Comparison of ENCODE assay signal across 9 mouse cellular contexts in the genomic region with DNA sequence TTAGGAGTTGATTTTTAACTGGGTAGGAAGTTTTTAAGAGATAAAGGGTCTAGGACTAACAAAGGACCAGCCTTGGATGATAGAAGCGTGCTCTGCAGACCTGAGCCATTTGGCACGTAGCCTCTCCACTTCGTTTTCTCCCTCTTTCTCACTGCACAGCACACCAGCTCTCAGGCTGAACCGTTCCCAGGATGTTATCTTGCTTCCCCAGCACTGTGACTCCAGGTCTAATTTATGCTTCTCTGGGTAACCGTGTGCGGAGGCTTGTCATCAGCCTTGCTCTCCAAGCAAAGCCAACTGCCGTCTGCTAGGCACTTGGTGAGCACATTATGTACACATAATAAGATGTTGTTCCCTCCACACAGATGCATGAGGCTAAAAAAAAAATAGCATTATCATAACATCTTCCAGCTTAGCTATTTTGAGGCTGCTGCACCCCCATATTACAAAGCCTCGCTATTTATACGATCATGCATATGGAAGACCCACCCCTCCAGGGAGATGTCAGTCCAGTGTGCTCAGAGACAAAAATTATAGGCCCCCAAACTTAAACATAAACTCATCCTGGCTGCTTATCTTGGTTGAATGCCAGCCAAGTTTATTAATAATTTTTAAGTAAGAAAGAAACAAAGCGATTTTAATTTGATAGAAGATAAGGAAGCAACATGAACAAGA.
DNase-seq lines count a peak whose midpoint lies in the region; ATAC-seq lines count a peak whose summit lies in the region.
"Had no signal": no experiment of that assay in that cellular context is flagged by ENCODE, and none has a peak within 500 bp of the region (broad histone marks: within the 10 kb centered on the region; RNA-seq: fewer than 3 reads in every experiment).

No protein-coding gene starts in this region.

- H3K4me3 ChIP-seq in forebrain, embryonic 14.5 days (ENCODE audit: low read depth, low read length): no peak overlapping the region
- H3K4me3 ChIP-seq in forebrain, embryonic 15.5 days: no peak overlapping the region
- no peak overlapping the region for H3K4me3 ChIP-seq in liver, embryonic 16.5 days (ENCODE audit: low read depth, low read length)
- H3K4me3 ChIP-seq: limb, embryonic 15.5 days had no signal

- ATAC-seq in forebrain, embryonic 14.5 days: no peak
- ATAC-seq in forebrain, embryonic 15.5 days (replicated peaks): no peak; the same call in 1 of the 2 replicates
- peak; percentile 47 to 70; a peak in 3 of 4 replicates for ATAC-seq in hematopoietic stem cell, adult 5-6 weeks (replicated peaks in 1 of 2; ENCODE audit: insufficient read depth in 1 of 2, low FRiP score in 2 of 2, low TSS enrichment in 1 of 2, low read depth in 1 of 2, poor library complexity in 2 of 2, severe bottlenecking in 2 of 2)
- peak; percentile 58 for ATAC-seq in liver, embryonic 16.5 days (ENCODE audit: low read depth)
- ATAC-seq in activated CD4-positive, CD25-positive, alpha-beta regulatory T cell, adult 4 months: no peak

- H3K4me1 ChIP-seq in forebrain, embryonic 14.5 days (ENCODE audit: control insufficient read depth, insufficient read depth, low read length): no peaks in the 10 kb centered on the region
- peaks cover 5% of the 10 kb centered on the region; the same call in 1 of the 2 replicates for H3K4me1 ChIP-seq in forebrain, embryonic 15.5 days
- H3K4me1 ChIP-seq in liver, embryonic 16.5 days (ENCODE audit: control insufficient read depth, low read depth, low read length): 0 out of 2 replicates have a peak, but pooled peaks cover 3% of the 10 kb centered on the region
- H3K4me1 ChIP-seq: limb, embryonic 15.5 days had no signal

- no peaks in the 10 kb centered on the region for H3K9me3 ChIP-seq in forebrain, embryonic 14.5 days (replicated peaks; ENCODE audit: control insufficient read depth, low read length)
- no peaks in the 10 kb centered on the region for H3K9me3 ChIP-seq in forebrain, embryonic 15.5 days
- no peaks in the 10 kb centered on the region for H3K9me3 ChIP-seq in liver, embryonic 16.5 days (replicated peaks; ENCODE audit: control insufficient read depth, low read length)
- H3K9me3 ChIP-seq: limb, embryonic 15.5 days had no signal

- H3K27me3 ChIP-seq in forebrain, embryonic 14.5 days (replicated peaks; ENCODE audit: control insufficient read depth, insufficient read depth, low read length): no peaks in the 10 kb centered on the region
- H3K27me3 ChIP-seq in forebrain, embryonic 15.5 days: no peaks in the 10 kb centered on the region
- no peaks in the 10 kb centered on the region for H3K27me3 ChIP-seq in liver, embryonic 16.5 days (ENCODE audit: control insufficient read depth, insufficient read depth, low read depth, low read length)
- H3K27me3 ChIP-seq: limb, embryonic 15.5 days had no signal

- DNase-seq in forebrain, embryonic 14.5 days (ENCODE audit: low spot score): peak; percentile 3
- DNase-seq in MN1 (ENCODE audit: low spot score): peak; percentile 7
- DNase-seq in B cell, adult 2 months: no peak
- no peak for DNase-seq in thymus, postnatal 14 days

- no peak overlapping the region for H3K27ac ChIP-seq in forebrain, embryonic 14.5 days (ENCODE audit: low read depth, low read length)
- H3K27ac ChIP-seq in forebrain, embryonic 15.5 days (replicated peaks): no peak overlapping the region
- no peak overlapping the region for H3K27ac ChIP-seq in liver, embryonic 16.5 days (ENCODE audit: low read length)
- H3K27ac ChIP-seq: limb, embryonic 15.5 days had no signal

- no peak overlapping the region for H3K9ac ChIP-seq in forebrain, embryonic 14.5 days (ENCODE audit: low read length)
- H3K9ac ChIP-seq in forebrain, embryonic 15.5 days (replicated peaks): no peak overlapping the region
- H3K9ac ChIP-seq in liver, embryonic 16.5 days (ENCODE audit: low read depth, low read length): no peak overlapping the region
- H3K9ac ChIP-seq: limb, embryonic 15.5 days had no signal

- H3K36me3 ChIP-seq in forebrain, embryonic 14.5 days (ENCODE audit: control insufficient read depth, insufficient read depth, low read length): no peaks in the 10 kb centered on the region
- H3K36me3 ChIP-seq in forebrain, embryonic 15.5 days: no peaks in the 10 kb centered on the region
- H3K36me3 ChIP-seq in liver, embryonic 16.5 days (ENCODE audit: control insufficient read depth, insufficient read depth): no peaks in the 10 kb centered on the region
- H3K36me3 ChIP-seq: limb, embryonic 15.5 days had no signal

- 70% methylated on average over 10 of the region's 10 CpGs for WGBS in forebrain, embryonic 14.5 days
- WGBS in forebrain, embryonic 15.5 days: 62% methylated on average over 10 of the region's 10 CpGs
- WGBS in liver, embryonic 16.5 days (ENCODE audit: insufficient replicate concordance): 11% methylated on average over 10 of the region's 10 CpGs

- no peak overlapping the region for H3K4me2 ChIP-seq in forebrain, embryonic 14.5 days (ENCODE audit: low read length)
- H3K4me2 ChIP-seq in forebrain, embryonic 15.5 days (replicated peaks): no peak overlapping the region
- H3K4me2 ChIP-seq in liver, embryonic 16.5 days (ENCODE audit: low read depth, low read length): no peak overlapping the region
- H3K4me2 ChIP-seq: limb, embryonic 15.5 days had no signal

Comparison
In these comparisons a context has a peak if more than half of its experiments do, and no peak if none do; other contexts are left out.
1. ATAC-seq: peak in hematopoietic stem cell, adult 5-6 weeks (2 of 2) and liver, embryonic 16.5 days (single experiment); none in forebrain, embryonic 14.5 days (single experiment), forebrain, embryonic 15.5 days (single experiment) and activated CD4-positive, CD25-positive, alpha-beta regulatory T cell, adult 4 months (single experiment).
2. DNase-seq: peak in forebrain, embryonic 14.5 days (single experiment) and MN1 (single experiment); none in B cell, adult 2 months (0 of 2) and thymus, postnatal 14 days (single experiment).